Mouse (Mus musculus): ENCODE results near the gene Trpc4ap.

- TF ChIP-seq POLR2A (IDR thresholded peaks at IDR 0.05; ENCODE audit: insufficient read depth, low read depth, low read length): no peak
- no peak for TF ChIP-seq CTCF (IDR thresholded peaks at IDR 0.05; ENCODE audit: insufficient read depth, low read depth, low read length)
These were observed 29.1 kb downstream of the Trpc4ap start for GRCm38 (mm10) chr2:155663097-155663496.
